Mouse (Mus musculus): Measurements from ENCODE around the gene Sars.

DNA sequence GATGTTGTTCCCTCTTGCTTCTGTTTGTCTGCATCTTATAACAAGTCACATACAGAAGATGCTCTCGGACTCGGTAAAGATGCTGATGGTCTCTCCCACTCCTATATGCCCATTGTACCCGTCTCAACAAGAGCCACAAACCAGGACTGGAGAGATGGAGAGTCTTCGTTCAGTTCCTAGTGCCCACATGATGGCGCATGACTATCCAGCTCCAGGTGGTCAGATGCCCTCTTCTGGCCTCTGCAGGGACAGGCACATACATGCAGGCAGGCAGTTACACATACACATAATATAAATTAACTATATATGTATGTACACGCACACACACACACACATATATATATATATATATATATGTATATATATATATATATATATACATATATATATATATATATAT lies 64.3 kb downstream of the Sars start:
- peak; percentile 62 for TF ChIP-seq CTCF (IDR thresholded peaks at IDR 0.05; ENCODE audit: control insufficient read depth, insufficient read depth, insufficient read length)
- no peak for TF ChIP-seq USF1 (IDR thresholded peaks at IDR 0.05; ENCODE audit: low read depth)
- no peak for TF ChIP-seq MAX (IDR thresholded peaks at IDR 0.05)
- no peak for TF ChIP-seq CEBPB (IDR thresholded peaks at IDR 0.05; ENCODE audit: low read depth)
- TF ChIP-seq MYOD1 (IDR thresholded peaks at IDR 0.05; ENCODE audit: control insufficient read depth, insufficient read length, low read depth), result no peak
- no peak for TF ChIP-seq MYOG (IDR thresholded peaks at IDR 0.05; ENCODE audit: control insufficient read depth, extremely low read depth, insufficient read length)
- TF ChIP-seq FOSL1 (IDR thresholded peaks at IDR 0.05; ENCODE audit: insufficient read depth, low read length, poor library complexity, severe bottlenecking), result no peak

All from C2C12 (cell line).